Mouse (Mus musculus): ENCODE measurements around the gene Arl13b. TPM values are rescaled to one million over a fixed set of nuclear protein-coding genes. Genes with fewer than 3 reads are reported as not detected.

The Arl13b gene
- total RNA-seq, 2 experiments from 2014 or later: 8.5 to 10.1 TPM

DNA sequence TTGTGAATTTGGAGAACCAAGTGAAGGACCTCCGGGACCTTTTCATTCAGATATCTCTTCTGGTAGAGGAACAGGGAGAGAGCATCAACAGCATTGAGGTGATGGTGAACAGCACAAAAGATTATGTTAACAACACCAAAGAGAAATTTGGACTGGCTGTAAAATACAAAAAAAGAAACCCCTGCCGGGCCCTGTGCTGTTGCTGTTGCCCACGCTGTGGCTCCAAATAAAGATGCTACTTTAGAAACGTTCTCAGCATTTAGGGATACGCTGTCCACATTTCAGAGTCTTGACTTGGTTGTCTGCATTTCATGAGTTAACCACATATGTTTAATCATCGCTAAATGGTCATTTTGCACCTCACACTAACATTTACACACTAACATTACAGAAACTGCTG, 24.4 kb downstream of the Arl13b start:
- ATAC-seq (ENCODE audit: poor library complexity, severe bottlenecking): no peak

GRCm38 (mm10) chr16:62814491-62814890, 32.3 kb downstream of the Arl13b start, which contains the start of gene Stx19:
Stx19 (plus strand) TSS chr16:62814676.
- ATAC-seq (ENCODE audit: poor library complexity, severe bottlenecking): peak; percentile 83

GRCm38 (mm10) chr16:62813790-62814189, 33.0 kb downstream of the Arl13b start:
- ATAC-seq (ENCODE audit: poor library complexity, severe bottlenecking): peak; percentile 69

GRCm38 (mm10) chr16:62810855-62811254, 36.0 kb downstream of the Arl13b start:
- no peak for ATAC-seq (ENCODE audit: poor library complexity, severe bottlenecking)

DNA sequence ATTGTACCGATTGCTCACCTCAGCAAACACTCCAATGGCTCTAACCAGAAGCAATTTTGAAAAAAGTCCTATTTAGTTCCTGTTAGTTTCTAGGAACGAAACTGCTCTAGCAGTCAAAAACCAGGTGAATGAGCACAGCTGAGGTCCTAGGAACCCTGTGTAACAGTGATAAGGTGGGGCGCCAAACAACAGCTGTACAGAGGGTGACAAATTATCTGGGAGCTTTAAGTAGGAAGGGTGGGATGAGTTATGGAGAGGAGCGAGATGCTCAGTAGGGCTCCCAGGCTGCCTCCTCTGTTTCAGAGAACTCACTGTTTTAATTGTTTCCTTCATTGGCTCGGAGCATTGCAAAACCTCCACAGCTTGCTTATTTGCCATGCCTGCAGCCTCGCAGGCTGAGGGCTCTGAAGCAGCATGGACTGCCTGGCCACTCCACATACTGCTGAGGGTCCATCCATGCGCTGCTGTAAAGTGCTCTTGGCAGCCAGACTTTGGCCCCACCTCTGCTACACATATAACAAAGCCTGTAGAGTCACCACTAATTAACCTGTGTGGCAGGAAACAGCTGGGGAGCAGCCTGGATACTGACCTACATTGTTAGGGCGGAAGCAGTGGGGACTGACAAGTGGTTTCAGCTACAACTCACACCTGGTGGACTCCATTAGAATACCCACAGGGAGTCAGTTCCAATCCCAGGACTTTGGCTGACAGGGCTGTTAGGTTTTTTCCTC, 39.4 kb downstream of the Arl13b start:
- no peak for ATAC-seq (ENCODE audit: poor library complexity, severe bottlenecking)

DNA sequence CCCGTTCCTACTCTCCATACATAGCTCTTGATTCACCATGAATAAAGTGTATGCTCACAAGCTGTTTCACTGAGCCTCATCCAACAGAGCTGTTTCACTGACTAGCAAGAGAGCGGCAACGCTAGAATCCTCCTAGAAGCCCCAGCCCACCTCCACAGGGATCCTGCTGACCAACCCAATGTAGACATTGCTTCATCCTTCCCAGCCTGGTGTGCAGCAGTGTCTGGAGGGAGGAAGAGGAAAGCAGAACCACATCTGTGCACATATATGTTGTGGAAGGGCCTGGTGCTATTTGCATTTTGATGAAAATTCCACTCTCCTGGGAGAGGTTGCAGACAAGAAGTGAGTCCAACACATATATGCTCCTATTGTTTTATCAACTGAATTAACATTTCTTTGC, 42.2 kb downstream of the Arl13b start:
- 0 out of 2 replicates have a peak, but pooled peaks have one; percentile 33 for ATAC-seq (ENCODE audit: poor library complexity, severe bottlenecking)

GRCm38 (mm10) chr16:62799839-62800238, 47.0 kb downstream of the Arl13b start:
- ATAC-seq (ENCODE audit: poor library complexity, severe bottlenecking): no peak

DNA sequence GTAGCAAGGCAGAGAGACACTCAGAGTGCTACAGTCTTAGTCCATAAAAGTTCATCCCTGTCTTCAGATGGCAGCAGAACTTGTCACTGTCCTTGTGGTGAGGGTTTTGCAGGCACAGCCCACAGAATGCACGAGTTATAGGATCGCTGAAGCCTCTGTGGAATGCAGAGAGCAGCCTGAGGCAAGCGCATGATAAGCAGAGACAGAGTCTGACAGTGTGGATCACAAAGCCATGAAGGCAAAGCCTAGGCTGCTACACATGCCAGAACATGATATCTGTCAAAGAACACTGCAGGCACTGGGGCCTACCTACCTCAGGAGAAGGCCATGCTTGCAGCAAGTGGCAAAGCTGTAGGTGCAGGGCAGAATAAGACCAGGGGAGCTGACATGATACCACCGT, 47.4 kb downstream of the Arl13b start:
- no peak for ATAC-seq (ENCODE audit: poor library complexity, severe bottlenecking)

- ATAC-seq (ENCODE audit: poor library complexity, severe bottlenecking): peak; percentile 84
These were observed 48.0 kb downstream of the Arl13b start for GRCm38 (mm10) chr16:62798808-62799207.

- peak; percentile 72 for ATAC-seq (ENCODE audit: poor library complexity, severe bottlenecking)
These were observed 50.2 kb downstream of the Arl13b start for GRCm38 (mm10) chr16:62796608-62797007.

DNA sequence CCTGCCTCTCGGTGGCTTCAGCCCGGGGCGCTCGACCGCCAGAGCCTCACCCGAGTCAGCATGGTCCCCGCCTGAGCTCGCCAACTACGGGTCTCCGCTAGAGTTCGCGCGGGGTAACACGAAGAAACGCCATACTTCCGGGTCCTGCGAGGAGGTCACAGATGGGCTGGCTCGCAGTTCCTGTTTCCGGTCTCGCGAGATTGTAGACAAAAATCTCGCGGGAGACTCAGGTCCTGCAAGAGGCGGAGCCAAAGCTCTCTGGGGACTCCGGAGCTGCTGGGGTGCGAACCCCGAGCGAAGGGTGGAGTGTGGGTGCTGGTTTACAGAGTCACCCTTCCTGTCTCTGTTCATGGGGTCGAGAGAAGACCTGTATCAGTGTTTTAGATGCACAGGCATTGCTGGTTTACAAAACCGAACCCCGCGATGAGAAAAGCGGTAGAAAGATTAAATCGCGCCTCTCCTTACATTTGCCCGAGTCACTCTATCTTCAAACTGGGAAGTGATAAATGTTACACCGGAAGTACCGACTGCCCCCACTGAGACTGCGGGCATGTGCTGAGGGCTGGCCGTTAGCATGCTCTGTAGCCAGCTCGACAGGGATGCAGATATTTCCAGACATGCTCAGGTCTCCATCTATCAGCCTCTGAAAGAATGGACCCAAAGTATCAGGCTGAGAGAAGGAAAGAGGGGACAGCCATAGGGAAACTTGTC, 60.1 kb downstream of the Arl13b start, which contains the start of gene Nsun3:
TSS of gene Nsun3 (minus strand) at position 198 of the 711 bp plus-strand sequence.
- peak; percentile 88 for ATAC-seq (ENCODE audit: poor library complexity, severe bottlenecking)

DNA sequence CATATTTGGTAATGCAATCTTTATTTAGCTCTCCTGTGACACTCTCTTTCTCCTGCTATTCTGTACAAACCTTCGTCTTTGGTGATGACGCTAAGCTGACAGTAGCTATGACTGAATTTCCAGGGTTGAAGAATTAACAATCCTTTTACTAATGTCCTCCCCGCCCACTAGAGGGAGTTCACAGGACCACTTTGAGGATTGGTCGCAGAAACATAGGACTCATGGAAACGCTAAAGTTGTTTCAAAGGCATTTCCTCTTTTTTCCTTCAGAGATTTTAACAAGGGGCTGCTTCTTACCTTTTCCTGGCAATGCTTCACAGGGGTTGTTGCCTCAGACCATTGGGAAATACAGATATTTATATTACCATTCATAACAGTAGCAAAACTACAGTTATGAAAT, 64.6 kb downstream of the Arl13b start:
- ATAC-seq (ENCODE audit: poor library complexity, severe bottlenecking): peak; percentile 18

GRCm38 (mm10) chr16:62778282-62778681, 68.6 kb downstream of the Arl13b start:
- no peak for ATAC-seq (ENCODE audit: poor library complexity, severe bottlenecking)

DNA sequence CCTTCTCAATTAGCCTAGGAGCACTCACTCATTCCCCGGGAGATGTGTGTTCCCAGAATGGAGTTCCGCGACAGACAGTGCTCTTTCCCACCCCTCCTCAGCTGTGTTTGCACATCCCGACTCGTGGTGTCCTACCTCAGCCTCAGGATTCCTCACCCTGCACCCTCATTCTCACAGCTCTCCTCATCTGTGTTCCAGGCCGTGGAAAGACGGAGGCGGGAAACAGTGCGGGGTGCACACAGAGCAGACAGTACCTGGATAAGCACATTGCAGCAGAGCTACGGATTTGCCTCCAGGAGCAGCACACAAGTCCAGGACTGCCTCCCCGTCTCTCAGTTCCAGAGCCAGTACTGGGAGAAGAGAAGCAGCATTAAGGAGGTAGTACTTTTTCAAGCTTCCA, 70.8 kb downstream of the Arl13b start:
- no peak for ATAC-seq (ENCODE audit: poor library complexity, severe bottlenecking)

DNA sequence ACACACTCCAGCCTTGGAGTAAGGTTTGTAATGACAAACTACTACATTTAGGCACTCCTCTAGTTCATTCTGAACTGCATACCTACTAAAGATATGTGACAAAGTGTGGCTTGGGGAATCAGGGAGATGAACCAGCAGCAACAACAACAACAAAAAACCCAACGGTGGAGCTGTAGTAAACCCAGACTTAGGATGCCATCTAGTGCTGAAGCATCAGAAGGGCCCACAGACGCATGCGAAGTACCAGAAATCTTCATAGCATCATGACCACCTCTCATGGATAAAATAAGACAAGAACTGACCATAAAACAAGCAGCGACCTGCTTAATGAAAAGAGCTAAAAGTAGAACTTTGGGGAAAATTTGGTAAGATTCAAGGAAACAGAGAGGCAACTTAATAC, 73.4 kb downstream of the Arl13b start:
- ATAC-seq (ENCODE audit: poor library complexity, severe bottlenecking): no peak

DNA sequence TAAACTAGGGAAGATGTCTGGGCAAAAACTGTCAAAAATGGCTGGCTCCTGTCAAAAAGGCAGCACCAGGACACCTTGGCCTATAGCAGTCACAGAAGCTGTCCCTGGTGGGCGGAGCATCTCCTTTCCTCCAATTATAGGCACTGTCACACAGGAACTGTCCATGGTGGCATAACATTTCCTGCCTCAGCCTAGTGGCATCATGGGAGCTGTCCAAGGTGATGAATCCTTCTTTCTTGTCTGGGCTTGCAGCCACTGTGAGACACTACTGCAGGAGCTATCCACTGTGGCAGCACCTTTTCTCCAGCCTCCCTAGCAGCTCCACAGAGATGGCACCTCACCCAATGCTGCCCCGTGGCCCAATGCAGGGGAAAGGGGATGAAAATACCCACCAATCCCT, 88.5 kb downstream of the Arl13b start:
- ATAC-seq (ENCODE audit: poor library complexity, severe bottlenecking): peak; percentile 91

DNA sequence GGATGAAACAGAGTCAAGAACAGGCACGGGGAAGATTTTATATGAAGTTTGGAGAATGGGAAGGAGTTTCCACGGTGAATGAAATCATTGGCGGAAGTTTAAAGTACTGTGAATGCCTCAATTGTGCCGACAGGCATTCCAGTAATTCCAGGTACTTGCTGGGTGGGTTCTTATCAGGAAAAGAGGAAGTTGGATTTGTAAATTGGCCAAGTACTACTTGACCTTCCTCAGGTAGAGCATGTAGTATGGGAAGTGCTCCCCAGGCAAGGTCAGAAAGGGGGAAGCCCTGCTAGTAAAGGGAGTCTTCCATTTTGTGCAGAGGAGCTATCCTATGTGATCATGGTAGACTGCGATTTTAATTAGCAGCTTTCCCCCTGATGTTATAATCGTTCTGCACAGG, 91.5 kb downstream of the Arl13b start:
- ATAC-seq (ENCODE audit: poor library complexity, severe bottlenecking): no peak

- no peak for ATAC-seq (ENCODE audit: poor library complexity, severe bottlenecking)
These were observed 93.2 kb downstream of the Arl13b start for GRCm38 (mm10) chr16:62753597-62753996.

GRCm38 (mm10) chr16:62753079-62753478, 93.8 kb downstream of the Arl13b start:
- no peak for ATAC-seq (ENCODE audit: poor library complexity, severe bottlenecking)

- peak; percentile 84 for ATAC-seq (ENCODE audit: poor library complexity, severe bottlenecking)
These were observed 101.0 kb downstream of the Arl13b start for GRCm38 (mm10) chr16:62745875-62746274.
